ENCODE assay signal across 13 mouse cellular contexts in the genomic region with DNA sequence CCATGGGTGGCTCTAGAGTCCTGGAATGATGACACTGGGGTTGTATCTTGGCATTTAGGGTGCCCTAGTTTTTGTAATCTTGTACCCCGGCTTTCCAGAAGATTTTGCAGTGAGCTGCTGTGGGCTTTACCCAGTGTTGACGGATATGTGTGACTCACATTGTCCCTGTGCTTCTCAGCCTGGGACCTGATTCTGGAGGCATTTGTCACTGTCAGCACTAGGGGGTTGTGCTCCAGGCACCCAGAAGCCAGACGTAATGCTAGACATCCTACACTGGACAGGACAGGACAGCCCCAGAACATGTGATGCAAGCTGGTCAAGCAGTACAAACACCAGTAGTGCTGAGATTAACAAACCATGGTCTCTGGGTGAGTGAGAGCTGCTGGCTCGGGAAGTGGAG.
"Had no signal": no experiment of that assay in that cellular context is flagged by ENCODE, and none has a peak within 500 bp of the region (broad histone marks: within the 10 kb centered on the region; RNA-seq: fewer than 3 reads in every experiment).

No protein-coding gene starts in this region.

- H3K4me3 ChIP-seq: left cerebral cortex, adult 2 months; limb, embryonic 10.5 days; liver, embryonic 12.5 days; lung, embryonic 15.5 days; megakaryocyte, embryonic 14.5 days; midbrain, embryonic 15.5 days; neural tube, embryonic 13.5 days had no signal

- H3K9ac ChIP-seq: liver, embryonic 12.5 days; lung, embryonic 15.5 days; midbrain, embryonic 15.5 days; neural tube, embryonic 13.5 days had no signal

- ATAC-seq: midbrain, embryonic 15.5 days had no signal

- H3K4me2 ChIP-seq: liver, embryonic 12.5 days; lung, embryonic 15.5 days; midbrain, embryonic 11.5 days; midbrain, embryonic 15.5 days; neural tube, embryonic 13.5 days had no signal

- H3K9me3 ChIP-seq: limb, embryonic 10.5 days; liver, embryonic 12.5 days; lung, embryonic 15.5 days; megakaryocyte, embryonic 14.5 days; midbrain, embryonic 15.5 days; neural tube, embryonic 13.5 days had no signal

- H3K36me3 ChIP-seq: limb, embryonic 10.5 days; liver, embryonic 12.5 days; lung, embryonic 15.5 days had no signal

- H3K27me3 ChIP-seq: liver, embryonic 12.5 days; lung, embryonic 15.5 days; midbrain, embryonic 15.5 days; neural tube, embryonic 13.5 days had no signal

- H3K27ac ChIP-seq: left cerebral cortex, adult 2 months; limb, embryonic 10.5 days; liver, embryonic 12.5 days; lung, embryonic 15.5 days; macrophage; midbrain, embryonic 15.5 days; neural tube, embryonic 13.5 days; stomach, postnatal 0 days had no signal

- H3K4me1 ChIP-seq: liver, embryonic 12.5 days; lung, embryonic 15.5 days; neural tube, embryonic 13.5 days had no signal

- DNase-seq: kidney, postnatal 14 days; lung, postnatal 14 days; thymus, postnatal 4 days had no signal
